Mouse (Mus musculus) left cerebral cortex, postnatal 14 days (tissue): ENCODE measurements at regions not wholly inside any gene's neighbourhood (a gene's known extent, or its start where the extent isn't known, plus 50 kb on each side); places are given as distances from the start of the nearest gene placed in this dataset.
"Not testable (repeated sequence)": the region's sequence is repeated elsewhere in the genome, so short reads cannot be mapped to it uniquely, and the experiment has no call there.

ENCODE experiments used
- DNase-seq, 2 experiments: peaks; one replicate each; pipeline ENCODE4 v3.0.0; 2021 to 2022; ENCODE audit warnings: low spot score in 2 of 2, mixed read lengths in 1 of 2
- intact Hi-C: fragments of 180-260 bp; cut with DNase I; formaldehyde crosslinking; loops from one replicate; pipeline ENCODE4 v1.15.1; 2025

DNA sequence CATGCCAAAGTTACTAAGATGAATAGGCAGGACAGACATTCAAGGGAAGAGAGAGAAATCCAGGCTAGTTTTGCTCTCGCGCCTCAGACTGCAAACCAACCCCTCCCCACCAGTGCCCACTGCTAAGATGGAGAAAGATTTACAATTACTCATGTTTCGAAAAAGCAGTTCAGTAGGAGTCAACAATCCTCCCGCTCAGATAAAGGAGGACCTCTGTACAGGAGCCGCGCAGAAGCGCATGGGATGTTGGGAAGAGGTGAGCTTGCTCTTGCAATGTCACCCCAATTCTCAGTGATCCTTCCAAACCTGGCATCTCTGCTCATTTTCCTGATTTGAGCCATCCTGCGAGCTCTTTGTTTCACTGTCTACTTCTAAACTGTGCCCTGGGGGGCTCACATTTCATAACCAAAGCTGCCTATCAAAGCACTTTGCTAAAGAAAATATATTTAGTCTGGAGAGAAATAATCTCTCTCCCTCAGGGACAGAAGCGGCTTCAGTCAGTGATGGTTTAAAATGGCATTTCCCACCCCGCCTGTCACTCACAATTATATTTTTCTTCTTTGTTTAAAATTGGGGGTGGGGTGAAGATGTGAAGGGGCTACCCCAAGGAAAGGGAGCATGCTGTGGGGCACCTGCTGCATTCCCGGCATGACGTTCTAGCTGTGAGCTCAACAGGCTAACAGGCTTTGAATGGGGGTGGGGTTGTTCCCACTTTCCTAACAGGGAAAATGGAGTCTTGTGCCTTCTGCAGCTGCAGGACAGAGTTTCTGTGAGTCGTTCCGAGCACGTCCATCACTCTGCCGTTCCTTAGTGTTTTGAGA, 170.2 kb downstream of the Nucb2 start:
- intact Hi-C loops = no loop called here
- no peak for DNase-seq

DNA sequence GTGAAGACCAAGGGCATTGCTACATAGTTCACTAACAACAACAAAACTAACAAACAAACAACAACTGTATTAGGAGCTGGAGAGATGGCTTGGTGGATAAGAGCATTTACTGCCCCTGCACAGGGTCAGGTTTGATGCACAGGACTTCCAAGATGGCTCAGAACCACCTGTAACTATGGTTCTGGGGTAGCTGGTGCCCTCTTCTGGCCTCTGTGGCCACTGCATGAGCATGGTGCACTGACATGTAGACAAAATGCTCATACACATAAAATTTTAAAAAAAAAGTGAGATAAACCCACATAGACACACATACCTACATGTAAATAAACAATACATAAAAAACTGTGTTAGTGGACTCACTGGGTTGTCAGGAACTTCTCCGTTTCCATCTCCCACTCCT, 172.5 kb downstream of the Nucb2 start:
- no peak for DNase-seq
- intact Hi-C loops = no loop called here

DNA sequence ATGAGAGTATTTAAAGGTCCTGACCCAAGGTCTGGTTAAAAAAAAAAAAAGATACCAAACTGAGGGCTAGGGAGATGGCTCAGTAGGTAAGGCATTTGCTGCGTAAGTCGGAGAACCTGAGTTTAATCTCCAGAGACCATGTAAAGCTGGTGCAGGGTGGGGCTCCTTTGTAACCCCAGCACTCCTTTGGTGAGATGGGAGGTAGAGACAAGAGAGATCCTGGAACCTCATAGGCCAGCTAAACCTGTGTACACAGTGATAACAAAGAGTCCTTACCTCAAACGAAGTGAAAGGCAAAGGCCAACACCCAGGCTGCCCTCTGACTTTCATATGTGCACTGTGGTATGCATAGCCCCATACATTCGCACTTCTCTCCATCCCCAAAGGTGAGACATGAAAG, 175.0 kb downstream of the Nucb2 start:
- intact Hi-C loops = no loop called here
- no peak for DNase-seq

DNA sequence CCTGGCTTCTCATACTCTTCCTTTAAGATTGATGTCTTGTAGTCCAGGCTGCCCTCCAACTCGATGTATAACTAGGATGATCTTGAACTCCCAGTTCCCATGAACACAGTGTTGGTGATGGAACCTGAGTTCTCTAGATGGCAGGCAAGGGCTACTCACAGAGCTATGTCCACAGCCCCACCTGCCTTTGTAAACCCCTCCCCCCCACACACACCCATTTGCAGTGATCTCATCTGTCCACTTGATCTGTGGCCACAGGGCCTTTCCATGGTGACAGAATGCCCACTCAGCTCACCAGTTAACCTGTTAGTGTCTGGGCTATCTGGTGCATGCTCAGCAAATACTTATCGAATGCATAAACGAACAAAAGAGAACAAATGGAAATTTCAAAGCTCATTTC, 176.4 kb downstream of the Nucb2 start:
- DNase-seq = no peak
- intact Hi-C loops = no loop called here

DNA sequence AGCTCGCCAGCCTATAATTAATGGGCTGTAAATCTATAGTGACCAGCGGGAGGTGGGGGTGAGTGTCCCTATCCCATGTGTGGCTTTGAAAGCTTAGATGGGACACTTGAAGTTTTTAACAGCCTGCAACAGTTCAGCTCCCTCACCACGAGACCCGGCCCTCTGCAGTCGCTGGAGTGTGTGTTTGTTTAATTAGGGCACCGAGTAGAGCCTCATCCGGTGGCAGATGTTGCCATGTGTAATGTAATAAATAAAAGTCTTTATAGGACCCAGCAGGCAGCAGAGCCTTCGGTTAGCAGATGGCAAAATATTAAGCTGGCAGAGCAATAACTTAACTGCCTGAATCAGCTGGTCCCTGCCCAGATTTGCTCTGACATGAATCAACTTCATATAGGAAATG, 177.1 kb downstream of the Nucb2 start:
- intact Hi-C loops = no loop called here
- DNase-seq = peak in 1 of 2 experiments; percentile 6

DNA sequence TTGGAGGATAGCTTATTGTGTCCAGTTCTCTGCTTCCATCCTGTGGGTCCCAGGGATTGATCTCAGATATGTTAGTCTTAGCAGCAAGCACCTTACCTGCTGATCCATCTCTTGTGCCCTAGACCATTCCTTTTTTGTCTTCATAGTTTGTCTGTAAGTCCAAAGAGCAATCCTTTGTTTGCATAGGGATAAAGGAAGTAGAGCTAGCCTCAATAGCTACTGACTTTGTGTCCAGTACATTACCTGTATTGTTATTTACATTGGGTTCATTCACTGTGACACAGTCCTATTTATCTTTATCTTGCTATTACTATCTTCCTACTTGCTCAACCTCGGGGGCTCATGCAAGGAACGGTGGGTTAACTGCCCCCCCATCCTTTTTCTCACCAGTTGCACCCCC, 196.2 kb downstream of the Nucb2 start:
- intact Hi-C loops = loop anchor here (5.0 to 10.0 kb wide), 7 partner anchors 154 to 1404 kb away; no protein-coding TSS in a partner anchor
- DNase-seq = no peak

DNA sequence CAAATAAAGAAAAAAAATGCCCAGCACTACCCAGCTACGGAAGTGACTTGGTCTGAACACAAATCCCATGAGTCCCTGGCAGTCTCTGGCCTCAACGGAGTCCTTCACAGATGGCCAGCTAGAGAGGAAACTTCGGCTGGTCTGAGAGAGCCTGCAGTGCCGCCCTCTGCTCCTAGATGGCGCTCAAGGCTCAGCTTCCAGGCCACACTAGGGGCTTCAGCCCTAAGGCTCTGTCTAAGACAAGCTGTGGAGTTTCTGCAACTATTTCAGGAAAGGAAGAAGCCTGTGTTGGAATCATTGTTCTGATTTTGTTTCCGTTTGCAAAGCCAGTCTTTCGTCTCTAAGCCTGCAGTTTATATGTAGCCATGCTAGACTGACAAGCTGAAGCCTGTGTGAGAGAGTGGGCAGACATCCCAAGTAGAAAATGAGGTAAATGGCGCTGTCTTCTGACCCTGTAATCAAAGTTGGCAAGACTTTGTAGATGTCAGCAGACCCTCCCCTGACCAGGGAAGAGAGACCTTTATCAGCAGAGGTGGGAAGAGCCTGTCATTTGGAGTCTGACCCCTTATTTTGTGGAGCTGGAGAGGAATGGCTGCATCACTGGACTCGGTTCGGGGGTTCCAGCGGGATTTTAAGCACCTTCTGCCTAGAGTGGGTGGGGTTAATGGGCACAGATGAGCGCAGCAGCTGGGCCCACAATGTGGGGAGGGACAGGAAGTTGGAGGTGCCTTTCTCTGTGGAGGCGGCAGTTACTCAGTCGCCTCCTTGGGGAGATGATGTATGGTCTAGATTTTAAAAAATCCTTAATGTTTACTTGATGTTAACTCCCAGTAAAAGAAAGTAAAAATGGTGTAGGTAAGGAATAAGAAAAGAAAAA, 197.5 kb downstream of the Nucb2 start:
- DNase-seq = peak; percentile 87 to 91
- intact Hi-C loops = loop anchor here (5.0 to 10.0 kb wide), 7 partner anchors 153 to 1403 kb away; no protein-coding TSS in a partner anchor

DNA sequence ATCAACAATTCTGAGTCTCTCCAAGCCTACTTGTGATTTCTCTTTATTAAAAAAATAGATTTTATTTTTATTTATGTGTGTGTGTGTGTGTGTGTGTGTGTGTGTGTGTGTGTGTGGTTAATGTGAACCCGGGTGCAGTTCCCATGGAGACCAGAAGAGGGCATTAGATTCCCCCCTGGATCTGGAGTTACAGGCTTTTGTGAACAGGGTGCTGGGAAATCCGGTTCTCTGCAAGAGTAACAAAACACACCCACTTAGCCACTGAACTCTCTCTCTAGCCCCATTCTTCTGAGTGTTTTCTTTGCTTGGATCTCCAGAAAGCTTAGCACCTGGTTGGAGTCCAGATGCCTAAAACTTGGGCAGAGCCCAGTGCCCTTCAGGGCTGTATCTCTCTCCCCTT, 198.4 kb downstream of the Nucb2 start:
- intact Hi-C loops = loop anchor here (5.0 to 10.0 kb wide), 7 partner anchors 152 to 1402 kb away; no protein-coding TSS in a partner anchor
- DNase-seq = no peak

DNA sequence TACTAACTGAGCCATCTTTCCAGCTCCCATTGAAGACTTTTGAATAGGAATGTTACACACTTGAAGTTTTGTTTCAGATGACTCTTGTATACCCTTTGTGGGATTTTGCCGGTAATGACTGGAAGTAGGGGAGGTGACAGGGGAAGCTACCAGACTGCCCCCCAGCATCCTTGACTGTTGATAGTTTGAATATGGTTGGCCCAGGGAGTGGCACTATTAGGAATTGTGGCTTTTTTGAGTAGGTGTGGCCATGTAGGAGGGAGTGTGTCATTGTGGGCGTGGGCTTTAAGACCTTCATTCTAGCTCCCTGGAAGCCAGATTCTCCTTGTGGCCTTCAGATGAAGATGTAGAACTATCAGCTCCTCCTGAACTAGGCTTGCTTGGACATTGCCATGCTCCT, 207.4 kb downstream of the Nucb2 start:
- no peak for DNase-seq
- intact Hi-C loops = no loop called here

DNA sequence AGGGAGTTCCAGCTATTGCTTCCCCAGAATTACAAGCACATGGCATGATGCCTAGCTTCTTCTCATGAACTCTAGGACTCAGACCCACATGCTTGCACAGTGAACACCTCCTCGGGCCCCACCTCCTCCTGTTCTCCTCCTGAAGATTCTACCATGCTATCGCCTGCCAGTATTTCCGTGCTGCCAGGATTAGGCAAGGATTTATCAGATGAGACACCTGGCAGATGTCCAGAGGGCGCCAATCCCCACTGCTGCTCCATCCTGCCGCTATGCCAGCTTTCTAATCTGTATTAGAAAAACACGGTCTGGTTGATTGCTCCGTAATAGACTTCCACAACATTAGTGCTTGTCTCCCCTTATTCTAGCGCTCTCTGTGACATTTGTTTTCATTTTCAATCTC, 209.0 kb downstream of the Nucb2 start:
- no peak for DNase-seq

DNA sequence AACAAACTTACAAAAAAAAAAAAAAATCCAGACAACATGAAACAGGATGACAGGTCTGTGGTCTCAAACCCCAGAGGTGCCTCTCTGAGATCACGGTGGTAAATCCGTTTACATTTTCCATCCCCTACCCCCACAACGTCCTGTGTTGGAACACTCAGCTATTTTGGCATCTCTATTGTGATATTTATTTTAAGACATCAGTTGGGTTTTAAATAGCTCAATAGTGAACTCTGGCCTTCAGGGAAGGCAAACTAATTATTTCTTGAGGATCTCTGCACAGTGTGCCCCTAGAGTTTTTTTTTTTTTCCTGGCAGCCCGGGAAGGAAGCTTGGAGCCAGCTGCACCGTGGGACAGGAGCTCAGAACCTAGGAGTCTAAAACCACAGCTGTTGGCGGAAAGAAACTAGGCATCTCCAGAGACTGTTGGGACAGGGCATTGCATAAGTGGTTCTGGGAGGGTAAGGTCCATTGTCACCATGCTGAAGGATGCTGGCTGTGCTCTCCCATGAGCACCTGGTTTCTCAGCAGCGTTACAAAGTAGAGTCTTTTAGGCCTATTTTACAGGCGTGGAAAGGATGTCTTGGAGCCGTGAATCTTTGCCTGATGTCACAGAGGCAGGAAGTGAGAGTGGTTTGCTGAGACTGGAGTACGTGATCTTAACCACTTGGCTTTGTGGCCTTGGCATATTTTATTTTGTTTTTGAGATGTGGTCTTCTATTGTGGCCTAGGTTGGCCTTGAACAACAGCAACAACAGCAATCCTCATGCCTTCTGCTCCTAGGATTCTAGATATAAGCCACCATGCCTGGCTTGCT, 211.3 kb downstream of the Nucb2 start:
- intact Hi-C loops = no loop called here

More for the DNA sequence above, 209.0 kb downstream of the Nucb2 start:
- intact Hi-C loops = no loop called here

DNA sequence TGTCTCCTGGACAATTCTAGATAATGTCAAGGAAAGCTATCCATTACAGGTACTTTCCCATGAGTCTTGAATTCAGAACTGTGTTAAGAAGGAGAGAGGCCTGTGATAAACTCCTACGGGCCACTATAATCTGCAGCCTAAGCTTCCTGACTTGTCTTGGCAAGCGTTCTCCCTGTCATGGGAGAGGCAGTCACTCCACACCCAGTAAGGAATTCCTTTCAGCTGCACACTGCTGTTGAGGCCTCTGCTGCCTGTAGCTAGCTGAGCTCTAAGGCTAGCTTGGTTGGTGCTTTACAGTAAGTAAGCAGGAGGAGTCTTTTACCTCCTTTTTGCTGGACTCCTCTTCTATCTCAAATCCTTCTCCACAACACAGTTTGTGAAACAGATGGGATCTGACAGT, 224.2 kb downstream of the Nucb2 start:
- DNase-seq = peak in 1 of 2 experiments; percentile 8
- intact Hi-C loops = no loop called here

More for the DNA sequence above, 211.3 kb downstream of the Nucb2 start:
- no peak for DNase-seq

DNA sequence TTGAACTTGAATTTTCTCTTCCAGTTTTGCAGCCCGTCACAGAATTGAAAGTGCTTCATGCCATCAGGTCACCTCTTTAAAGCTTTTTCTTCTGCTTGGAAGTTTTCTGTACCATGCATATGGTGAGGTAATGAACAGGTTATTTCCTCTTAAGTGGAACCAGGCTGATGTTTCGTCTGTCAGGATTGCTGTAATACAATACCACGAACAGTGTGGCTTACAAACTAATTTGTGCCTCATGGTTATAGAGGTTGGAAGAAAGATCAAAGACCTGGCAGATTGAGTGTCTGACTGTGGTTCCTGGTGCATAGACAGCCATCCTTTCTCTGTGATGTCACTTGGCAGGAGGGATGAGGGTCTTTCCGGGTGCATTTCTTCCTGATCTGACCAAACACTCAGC, 225.6 kb downstream of the Nucb2 start:
- intact Hi-C loops = no loop called here
- DNase-seq = no peak

DNA sequence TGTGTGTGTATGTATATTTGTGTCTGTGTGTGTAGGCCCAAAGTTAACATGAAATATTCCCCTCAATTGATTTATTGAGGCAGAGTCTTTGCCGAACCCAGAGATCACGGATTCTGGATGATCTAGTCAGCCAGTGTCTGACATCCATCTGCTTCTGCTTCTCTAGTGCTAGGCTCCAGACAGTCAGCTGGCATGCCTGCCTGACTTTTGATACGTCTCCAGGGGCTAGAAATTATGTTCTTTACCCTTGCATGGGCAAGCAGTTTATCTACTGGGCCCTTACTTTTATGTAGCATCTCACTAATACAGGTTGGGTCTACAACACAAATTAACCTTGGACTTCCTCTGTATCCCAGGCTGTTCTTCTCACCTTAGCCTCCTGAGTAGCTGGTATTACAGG, 231.5 kb downstream of the Nucb2 start:
- intact Hi-C loops = no loop called here
- DNase-seq = no peak

DNA sequence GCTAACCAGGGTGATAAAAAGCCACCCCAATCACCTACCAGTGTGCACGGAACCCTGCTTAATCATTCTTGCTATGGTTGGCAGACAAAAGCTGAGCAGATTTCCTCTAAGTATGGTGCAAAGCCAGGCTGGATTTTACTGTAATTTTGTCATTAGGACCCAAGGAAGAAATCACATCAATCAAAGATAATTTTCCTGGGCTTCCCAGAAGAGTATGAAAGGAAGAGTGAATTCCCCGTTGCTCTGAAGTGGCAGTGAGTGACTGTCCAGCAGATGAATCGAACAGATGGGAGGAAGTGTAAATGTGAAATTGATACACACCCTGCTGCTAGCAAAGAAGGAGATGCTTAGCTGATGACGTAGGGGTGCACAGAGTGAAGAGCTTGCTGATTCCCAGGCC, 232.2 kb downstream of the Nucb2 start:
- intact Hi-C loops = no loop called here
- DNase-seq = no peak

DNA sequence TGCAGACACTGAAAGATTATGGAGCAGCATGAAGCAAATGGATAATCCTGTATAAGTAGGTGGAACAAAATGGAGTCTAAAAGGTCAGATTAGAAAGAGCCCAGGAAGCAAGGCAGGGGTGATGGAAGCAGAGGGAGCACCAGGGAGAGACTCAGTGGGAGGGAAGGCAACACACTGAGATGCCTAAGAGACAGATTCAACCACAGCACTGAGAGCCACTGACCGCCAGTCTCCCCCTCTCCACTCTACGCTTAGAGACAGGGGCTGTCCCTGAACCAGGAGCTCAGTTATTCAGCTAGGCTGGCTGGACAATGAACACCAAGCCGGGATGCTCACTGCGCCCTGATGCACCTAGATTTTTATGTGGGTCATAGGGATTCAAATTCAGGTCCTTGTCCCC, 233.8 kb downstream of the Nucb2 start:
- intact Hi-C loops = no loop called here
- no peak for DNase-seq

DNA sequence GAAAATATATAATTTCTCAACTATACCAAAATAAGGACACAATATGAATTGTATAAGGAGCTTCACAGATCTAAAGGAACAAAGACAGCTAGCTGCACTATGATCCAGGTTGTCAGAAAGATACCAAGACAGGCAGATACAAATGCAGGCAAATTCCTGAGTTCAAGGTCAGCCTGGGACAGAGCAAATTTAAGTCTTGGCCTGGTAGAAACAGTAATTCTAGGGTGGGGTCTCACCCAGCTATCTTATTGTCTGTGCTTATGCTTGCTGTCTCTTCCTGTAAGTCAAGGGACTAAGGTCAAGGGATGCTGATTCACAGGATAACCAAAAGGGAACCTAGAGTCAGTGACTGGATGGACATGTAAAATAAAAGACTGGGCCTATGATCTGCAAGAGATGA, 250.4 kb downstream of the Nucb2 start:
- intact Hi-C loops = no loop called here
- DNase-seq = no peak

DNA sequence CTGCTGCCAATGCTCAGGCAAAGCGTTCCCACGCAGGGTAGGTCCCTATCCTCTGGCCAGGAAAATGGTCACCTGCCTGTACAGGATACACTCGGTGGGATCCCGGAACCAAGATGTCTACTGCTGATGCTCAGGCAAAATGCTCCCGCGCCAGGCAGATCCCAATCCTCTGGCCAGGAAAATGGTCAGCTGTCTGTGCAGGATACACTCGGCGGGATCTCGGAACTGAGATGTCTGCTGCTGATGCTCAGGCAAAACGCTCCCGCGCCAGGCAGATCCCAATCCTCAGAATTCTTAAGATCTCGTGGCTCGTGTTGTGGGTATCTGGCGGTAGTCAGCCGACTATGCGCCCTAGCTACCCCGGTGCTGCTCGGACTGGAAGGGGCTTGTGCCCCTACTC, 288.0 kb downstream of the Nucb2 start:
- DNase-seq, intact Hi-C loops: not testable (repeated sequence)

DNA sequence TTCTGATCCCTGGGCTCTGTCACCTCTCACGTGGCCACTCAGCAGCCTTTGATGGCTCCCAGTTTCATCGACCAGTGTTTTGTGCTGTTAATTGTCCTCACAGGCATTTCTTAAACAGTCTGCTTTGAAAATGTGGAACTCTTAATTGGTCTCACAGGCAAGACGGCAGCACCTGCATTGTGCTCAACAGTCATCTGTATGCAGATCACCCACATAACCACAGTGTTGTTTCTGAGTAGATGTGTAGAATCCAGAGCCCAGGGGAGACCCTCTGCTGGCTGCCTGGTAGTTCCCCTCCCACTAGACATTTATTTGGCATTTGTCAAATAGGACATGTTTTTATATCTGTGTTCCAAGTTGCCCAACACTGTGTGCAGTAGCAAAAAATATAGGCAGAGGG, 304.3 kb downstream of the Nucb2 start:
- intact Hi-C loops = no loop called here
- no peak for DNase-seq

DNA sequence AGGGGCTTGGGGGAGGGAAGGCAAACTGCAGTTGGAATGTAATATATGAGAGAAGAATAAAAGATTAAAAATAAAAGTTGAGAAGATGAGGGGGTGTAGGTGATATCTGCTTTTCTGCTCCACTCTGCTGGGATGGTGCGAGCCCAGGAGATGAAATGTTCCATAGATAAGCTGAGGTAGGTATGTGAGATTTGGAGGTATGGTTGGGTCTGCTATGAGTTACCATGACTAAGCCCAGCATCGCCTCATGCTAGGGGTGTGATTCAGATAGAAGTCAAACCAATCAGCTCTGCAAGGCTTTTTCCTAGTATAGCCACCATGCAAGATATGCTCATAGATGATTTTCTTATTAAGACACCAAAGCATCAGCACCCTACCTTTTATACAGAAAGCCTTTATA, 312.3 kb downstream of the Nucb2 start:
- peak in 1 of 2 experiments; percentile 7 for DNase-seq
- intact Hi-C loops = no loop called here
